ENCODE assay signal across 20 mouse cellular contexts in genomic region chr1:77944327-77944645, GRCm38 (mm10).
DNase-seq lines count a peak whose midpoint lies in the region; ATAC-seq lines count a peak whose summit lies in the region.
"Had no signal": no experiment of that assay in that cellular context is flagged by ENCODE, and none has a peak within 500 bp of the region (broad histone marks: within the 10 kb centered on the region; RNA-seq: fewer than 3 reads in every experiment).

No protein-coding gene starts in this region.

- no peak overlapping the region for H3K4me2 ChIP-seq in embryonic facial prominence, embryonic 11.5 days (ENCODE audit: low read depth, low read length)
- no peak overlapping the region for H3K4me2 ChIP-seq in hindbrain, embryonic 14.5 days (replicated peaks)
- H3K4me2 ChIP-seq in hindbrain, embryonic 16.5 days (ENCODE audit: low read length): no peak overlapping the region
- no peak overlapping the region for H3K4me2 ChIP-seq in midbrain, embryonic 16.5 days (ENCODE audit: low read length)
- H3K4me2 ChIP-seq in midbrain, embryonic 11.5 days: no peak overlapping the region
- H3K4me2 ChIP-seq: forebrain, embryonic 13.5 days; heart, embryonic 13.5 days had no signal

- no peak for DNase-seq in embryonic facial prominence, embryonic 11.5 days (ENCODE audit: low spot score)
- no peak for DNase-seq in embryonic facial prominence, embryonic 10.5 days (ENCODE audit: low spot score)
- DNase-seq in hindbrain, embryonic 14.5 days (ENCODE audit: low spot score): no peak
- DNase-seq in midbrain, embryonic 11.5 days (ENCODE audit: low spot score, missing footprints): no peak
- no peak for DNase-seq in cerebellum, postnatal 36 days
- DNase-seq: adrenal gland, adult 8-10 months; adrenal gland, postnatal 36 days; B cell, adult 2 months; cerebellum, adult 2 months; embryo, embryonic 11 days; forebrain, postnatal 0 days; gastrocnemius, postnatal 14 days; heart, postnatal 36 days had no signal

- no peaks in the 10 kb centered on the region for H3K4me1 ChIP-seq in embryonic facial prominence, embryonic 11.5 days (ENCODE audit: control insufficient read depth, insufficient read depth, low read length)
- peaks cover 8% of the 10 kb centered on the region for H3K4me1 ChIP-seq in embryonic facial prominence, embryonic 10.5 days
- H3K4me1 ChIP-seq in hindbrain, embryonic 14.5 days (replicated peaks; ENCODE audit: control insufficient read depth, insufficient read depth, low read length): no peaks in the 10 kb centered on the region
- no peaks in the 10 kb centered on the region for H3K4me1 ChIP-seq in hindbrain, embryonic 16.5 days (ENCODE audit: control insufficient read depth, insufficient read depth, low read depth, low read length)
- H3K4me1 ChIP-seq in midbrain, embryonic 16.5 days (ENCODE audit: control insufficient read depth, insufficient read depth, low read length): peaks cover 9% of the 10 kb centered on the region; the same call in 1 of the 2 replicates
- peaks cover 3% of the 10 kb centered on the region; the same call in 1 of the 2 replicates for H3K4me1 ChIP-seq in midbrain, embryonic 11.5 days (ENCODE audit: control insufficient read depth, insufficient read depth, low read length)

- H3K4me3 ChIP-seq in embryonic facial prominence, embryonic 11.5 days (ENCODE audit: low read depth, low read length): no peak overlapping the region
- H3K4me3 ChIP-seq in embryonic facial prominence, embryonic 10.5 days: no peak overlapping the region
- H3K4me3 ChIP-seq in hindbrain, embryonic 14.5 days (replicated peaks; ENCODE audit: low read length): no peak overlapping the region
- H3K4me3 ChIP-seq in hindbrain, embryonic 16.5 days (ENCODE audit: low read length): no peak overlapping the region
- H3K4me3 ChIP-seq in midbrain, embryonic 16.5 days (ENCODE audit: low read depth, low read length): no peak overlapping the region
- no peak overlapping the region for H3K4me3 ChIP-seq in midbrain, embryonic 11.5 days (ENCODE audit: low read depth, low read length)
- H3K4me3 ChIP-seq: forebrain, embryonic 13.5 days; heart, embryonic 13.5 days had no signal

- no peaks in the 10 kb centered on the region for H3K36me3 ChIP-seq in embryonic facial prominence, embryonic 11.5 days (replicated peaks; ENCODE audit: control insufficient read depth, insufficient read depth, low read depth, low read length)
- no peaks in the 10 kb centered on the region for H3K36me3 ChIP-seq in embryonic facial prominence, embryonic 10.5 days (replicated peaks)
- H3K36me3 ChIP-seq in hindbrain, embryonic 14.5 days (replicated peaks; ENCODE audit: control insufficient read depth, insufficient read depth): no peaks in the 10 kb centered on the region
- H3K36me3 ChIP-seq in hindbrain, embryonic 16.5 days (ENCODE audit: control insufficient read depth, insufficient read depth, low read length): no peaks in the 10 kb centered on the region
- no peaks in the 10 kb centered on the region for H3K36me3 ChIP-seq in midbrain, embryonic 16.5 days (ENCODE audit: control insufficient read depth, insufficient read depth, low read length)
- H3K36me3 ChIP-seq in midbrain, embryonic 11.5 days (ENCODE audit: control insufficient read depth, insufficient read depth, low read length): no peaks in the 10 kb centered on the region
- H3K36me3 ChIP-seq: G1E; heart, embryonic 13.5 days had no signal

- ATAC-seq in embryonic facial prominence, embryonic 11.5 days (replicated peaks; ENCODE audit: insufficient number of reproducible peaks, low FRiP score, low TSS enrichment, low read depth): 0 out of 2 replicates have a peak, but pooled peaks have one; percentile 39
- ATAC-seq in hindbrain, embryonic 14.5 days (ENCODE audit: low FRiP score): no peak
- no peak for ATAC-seq in hindbrain, embryonic 16.5 days
- peak; percentile 36 for ATAC-seq in midbrain, embryonic 16.5 days
- ATAC-seq in midbrain, embryonic 11.5 days (ENCODE audit: low FRiP score): no peak
- ATAC-seq: CD4-positive, CD25-positive, alpha-beta regulatory T cell, adult 4 months; forebrain, embryonic 13.5 days; forebrain, postnatal 0 days; intestine, embryonic 16.5 days had no signal

- no peaks in the 10 kb centered on the region for H3K9me3 ChIP-seq in embryonic facial prominence, embryonic 11.5 days (replicated peaks; ENCODE audit: control insufficient read depth, low read length)
- no peaks in the 10 kb centered on the region for H3K9me3 ChIP-seq in embryonic facial prominence, embryonic 10.5 days
- H3K9me3 ChIP-seq in hindbrain, embryonic 14.5 days (ENCODE audit: control insufficient read depth, low read length): no peaks in the 10 kb centered on the region
- H3K9me3 ChIP-seq in hindbrain, embryonic 16.5 days (ENCODE audit: control insufficient read depth, low read length): no peaks in the 10 kb centered on the region
- H3K9me3 ChIP-seq in midbrain, embryonic 16.5 days (replicated peaks; ENCODE audit: control insufficient read depth, low read length, poor library complexity, severe bottlenecking): no peaks in the 10 kb centered on the region
- no peaks in the 10 kb centered on the region for H3K9me3 ChIP-seq in midbrain, embryonic 11.5 days (ENCODE audit: control insufficient read depth, low read length)
- H3K9me3 ChIP-seq: forebrain, embryonic 13.5 days; G1E; heart, embryonic 13.5 days had no signal

- no peak overlapping the region for H3K27ac ChIP-seq in embryonic facial prominence, embryonic 11.5 days (replicated peaks; ENCODE audit: low read depth, low read length)
- H3K27ac ChIP-seq in embryonic facial prominence, embryonic 10.5 days (replicated peaks): no peak overlapping the region; the same call in 1 of the 2 replicates
- H3K27ac ChIP-seq in hindbrain, embryonic 14.5 days: no peak overlapping the region
- H3K27ac ChIP-seq in hindbrain, embryonic 16.5 days (ENCODE audit: low read depth, low read length): no peak overlapping the region
- H3K27ac ChIP-seq in midbrain, embryonic 16.5 days (ENCODE audit: low read length): no peak overlapping the region
- H3K27ac ChIP-seq in midbrain, embryonic 11.5 days (ENCODE audit: low read depth, low read length): no peak overlapping the region
- H3K27ac ChIP-seq: forebrain, embryonic 13.5 days; heart, embryonic 13.5 days had no signal

- H3K27me3 ChIP-seq in embryonic facial prominence, embryonic 11.5 days (ENCODE audit: control insufficient read depth, insufficient read depth, low read length): no peaks in the 10 kb centered on the region
- peaks cover 27% of the 10 kb centered on the region; the same call in 1 of the 2 replicates for H3K27me3 ChIP-seq in embryonic facial prominence, embryonic 10.5 days (replicated peaks; ENCODE audit: low read depth, poor library complexity, severe bottlenecking)
- H3K27me3 ChIP-seq in hindbrain, embryonic 14.5 days (ENCODE audit: control insufficient read depth, insufficient read depth, low read length): no peaks in the 10 kb centered on the region
- 0 out of 2 replicates have a peak, but pooled peaks cover 3% of the 10 kb centered on the region for H3K27me3 ChIP-seq in hindbrain, embryonic 16.5 days (replicated peaks; ENCODE audit: control insufficient read depth, insufficient read depth, low read length)
- H3K27me3 ChIP-seq in midbrain, embryonic 16.5 days (ENCODE audit: control insufficient read depth, insufficient read depth, low read depth, low read length): 0 out of 2 replicates have a peak, but pooled peaks cover 2% of the 10 kb centered on the region
- 0 out of 2 replicates have a peak, but pooled peaks cover 2% of the 10 kb centered on the region for H3K27me3 ChIP-seq in midbrain, embryonic 11.5 days (ENCODE audit: control insufficient read depth, insufficient read depth, low read length)
- H3K27me3 ChIP-seq: heart, embryonic 13.5 days had no signal

- H3K9ac ChIP-seq in embryonic facial prominence, embryonic 11.5 days (replicated peaks; ENCODE audit: low read length): no peak overlapping the region
- H3K9ac ChIP-seq in hindbrain, embryonic 14.5 days: 0 out of 2 replicates have a peak overlapping the region, but pooled peaks have one; percentile 10
- no peak overlapping the region for H3K9ac ChIP-seq in hindbrain, embryonic 16.5 days (ENCODE audit: low read depth, low read length)
- H3K9ac ChIP-seq in midbrain, embryonic 16.5 days (ENCODE audit: low read depth, low read length): no peak overlapping the region
- H3K9ac ChIP-seq in midbrain, embryonic 11.5 days (ENCODE audit: low read length): no peak overlapping the region
- H3K9ac ChIP-seq: forebrain, embryonic 13.5 days; forebrain, postnatal 0 days; heart, embryonic 13.5 days had no signal

- WGBS in embryonic facial prominence, embryonic 11.5 days: 47% methylated on average over 2 of the region's 2 CpGs
- 41% methylated on average over 2 of the region's 2 CpGs for WGBS in embryonic facial prominence, embryonic 10.5 days
- WGBS in hindbrain, embryonic 14.5 days: 60% methylated on average over 2 of the region's 2 CpGs
- WGBS in hindbrain, embryonic 16.5 days: 55% methylated on average over 2 of the region's 2 CpGs
- WGBS in midbrain, embryonic 16.5 days: 52% methylated on average over 2 of the region's 2 CpGs
- WGBS in midbrain, embryonic 11.5 days: 68% methylated on average over 2 of the region's 2 CpGs

Comparison
In these comparisons a context has a peak if more than half of its experiments do, and no peak if none do; other contexts are left out.
1. ATAC-seq: peak in embryonic facial prominence, embryonic 11.5 days (single experiment) and midbrain, embryonic 16.5 days (single experiment); none in hindbrain, embryonic 14.5 days (single experiment), hindbrain, embryonic 16.5 days (single experiment) and midbrain, embryonic 11.5 days (single experiment).